Mouse (Mus musculus) lung, adult 2 months (tissue): Measurements from ENCODE around the gene Btbd9. TPM values are rescaled to one million over a fixed set of nuclear protein-coding genes. Genes with fewer than 3 reads are reported as not detected.

Experiments
- DNase-seq: peaks from one replicate; pipeline ENCODE4 v3.0.0; 2022
- H3K4me1 ChIP-seq: fragments of 200-500 bp; 2 replicates; pipeline ENCODE4 v1.6.1; 2011; ENCODE audit warnings: low read length; ENCODE audit not compliant: control insufficient read depth, insufficient read depth
- H3K4me3 ChIP-seq: fragments of 200-500 bp; replicated peaks from 2 replicates; pipeline ENCODE3; 2011; ENCODE audit warnings: low read depth, mild to moderate bottlenecking, control low read depth, low read length; ENCODE audit errors: extremely low read depth
- CTCF ChIP-seq: fragments of 200-500 bp; IDR thresholded peaks from 2 replicates; pipeline ENCODE4 v1.5.1; 2011; ENCODE audit warnings: mild to moderate bottlenecking, low read length, control low read depth; ENCODE audit not compliant: insufficient read depth
- POLR2A ChIP-seq: fragments of 200-500 bp; IDR thresholded peaks from 2 replicates; pipeline ENCODE4 v1.6.1; 2011; ENCODE audit warnings: low read depth, mild to moderate bottlenecking, control low read depth, low read length, borderline replicate concordance; ENCODE audit errors: extremely low read depth
- WGBS: fragments of 180-500 bp; shearing (Covaris S2); methylation state at CpG from one replicate; pipeline ENCODE4 v1.1.7; 2018; 5-methylcytosine and 5-hydroxymethylcytosine counted together
- polyA plus RNA-seq: library from polyadenylated mRNA; depleted of rRNA; stranded (reverse); fragments of >200 nt; gene quantifications from 2 replicates; pipeline ENCODE4 v1.2.3, GENCODE M21; 2012

The Btbd9 gene
- polyA plus RNA-seq, 1 experiment = 24.2 TPM

DNA sequence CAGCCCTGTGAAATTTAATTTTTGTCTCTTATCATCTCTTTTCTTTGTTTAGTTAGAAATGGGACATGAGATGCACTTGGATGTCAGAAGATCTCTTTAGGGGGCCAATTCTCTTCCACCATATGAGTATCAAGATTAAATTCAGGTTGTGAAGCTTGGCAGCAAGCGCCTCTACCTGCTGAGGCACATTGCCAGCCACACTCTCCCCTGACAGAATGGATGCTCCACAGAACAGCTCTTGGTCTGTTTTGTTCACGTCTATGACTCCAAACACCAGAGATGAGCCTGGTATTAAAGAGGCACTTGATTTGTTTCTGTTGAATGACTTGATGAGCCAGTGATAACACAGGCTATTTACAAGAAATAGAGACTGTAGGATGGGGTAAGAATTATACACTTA is 13.5 kb downstream of the Btbd9 start:
- no peak overlapping the region for H3K4me3 ChIP-seq
- no peaks in the 10 kb centered on the region for H3K4me1 ChIP-seq
- no peak for DNase-seq
- TF ChIP-seq POLR2A (no peak), CTCF (no peak)
- 88% methylated on average over 2 of the region's 2 CpGs for WGBS

DNA sequence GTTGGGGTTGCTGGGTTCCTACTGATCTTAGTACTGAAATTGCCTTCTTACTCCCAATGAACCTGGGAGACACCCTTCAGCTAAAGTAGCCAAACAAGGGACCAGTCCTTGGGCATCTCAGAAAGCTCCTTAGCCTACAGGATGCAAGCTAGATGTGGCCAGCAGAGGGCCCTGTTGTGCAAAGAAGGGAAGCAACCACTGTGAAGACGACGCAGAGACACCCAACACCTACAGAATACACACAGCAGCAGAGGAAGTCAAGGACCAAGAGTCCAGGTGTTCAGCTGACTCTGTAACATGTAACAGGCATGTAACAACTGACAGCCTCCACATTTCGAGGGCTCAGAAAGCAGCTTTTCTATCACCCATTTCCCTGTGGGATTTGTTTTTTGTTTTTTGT is 16.8 kb downstream of the Btbd9 start:
- 34% methylated on average over 3 of the region's 3 CpGs for WGBS
- DNase-seq = peak; percentile 78
- H3K4me3 ChIP-seq = no peak overlapping the region

DNA sequence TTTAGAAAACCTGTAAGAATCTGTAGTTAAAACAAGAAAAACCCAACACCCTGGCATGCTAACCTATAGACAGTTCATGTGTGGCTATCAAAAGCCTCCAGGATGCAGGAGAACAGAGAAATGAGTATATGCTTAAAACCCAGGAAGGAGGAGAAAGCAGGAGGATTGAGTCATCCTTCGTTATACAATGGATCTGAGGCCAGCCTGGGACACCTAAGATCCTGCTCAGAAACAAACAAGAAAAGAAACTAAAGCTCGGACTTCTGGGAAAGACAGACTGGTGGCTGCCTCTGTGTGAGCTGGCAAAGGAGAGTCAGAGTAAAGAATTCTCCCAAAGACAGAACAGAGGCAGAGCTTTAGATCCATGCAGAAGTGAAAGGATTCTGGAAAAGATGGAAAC is 17.7 kb downstream of the Btbd9 start:
- TF ChIP-seq POLR2A (no peak), CTCF (no peak)
- Histone ChIP-seq H3K4me3 (no peak overlapping the region), H3K4me1 (no peaks in the 10 kb centered on the region)
- 61% methylated on average over 2 of the region's 2 CpGs for WGBS
- DNase-seq = no peak

More for the DNA sequence above, 16.8 kb downstream of the Btbd9 start:
- TF ChIP-seq CTCF (peak; percentile 85), POLR2A (no peak)
- no peaks in the 10 kb centered on the region for H3K4me1 ChIP-seq

DNA sequence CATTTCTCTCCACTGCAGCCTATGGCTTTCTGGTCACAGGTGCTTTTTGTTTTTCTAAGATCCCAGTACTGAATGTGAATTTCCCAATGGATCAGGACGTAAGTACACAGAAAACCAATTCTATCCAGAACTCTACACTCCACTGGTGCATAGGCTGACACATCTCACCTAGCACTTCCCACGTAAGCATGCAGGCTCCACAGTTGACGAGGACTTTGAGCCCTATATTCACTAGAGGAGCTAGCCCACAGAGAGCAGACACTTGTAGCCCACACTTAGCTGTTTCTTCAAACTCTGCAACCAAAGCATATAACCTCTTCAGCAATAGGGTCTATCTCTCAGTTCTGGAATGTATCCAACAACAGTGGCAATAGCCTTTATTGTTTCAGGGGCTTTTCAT is 19.8 kb downstream of the Btbd9 start:
- Histone ChIP-seq H3K4me3 (no peak overlapping the region), H3K4me1 (no peaks in the 10 kb centered on the region)
- no peak for TF ChIP-seq CTCF
- TF ChIP-seq POLR2A = no peak
- no peak for DNase-seq
- WGBS = 93% methylated on average over 3 of the region's 3 CpGs

DNA sequence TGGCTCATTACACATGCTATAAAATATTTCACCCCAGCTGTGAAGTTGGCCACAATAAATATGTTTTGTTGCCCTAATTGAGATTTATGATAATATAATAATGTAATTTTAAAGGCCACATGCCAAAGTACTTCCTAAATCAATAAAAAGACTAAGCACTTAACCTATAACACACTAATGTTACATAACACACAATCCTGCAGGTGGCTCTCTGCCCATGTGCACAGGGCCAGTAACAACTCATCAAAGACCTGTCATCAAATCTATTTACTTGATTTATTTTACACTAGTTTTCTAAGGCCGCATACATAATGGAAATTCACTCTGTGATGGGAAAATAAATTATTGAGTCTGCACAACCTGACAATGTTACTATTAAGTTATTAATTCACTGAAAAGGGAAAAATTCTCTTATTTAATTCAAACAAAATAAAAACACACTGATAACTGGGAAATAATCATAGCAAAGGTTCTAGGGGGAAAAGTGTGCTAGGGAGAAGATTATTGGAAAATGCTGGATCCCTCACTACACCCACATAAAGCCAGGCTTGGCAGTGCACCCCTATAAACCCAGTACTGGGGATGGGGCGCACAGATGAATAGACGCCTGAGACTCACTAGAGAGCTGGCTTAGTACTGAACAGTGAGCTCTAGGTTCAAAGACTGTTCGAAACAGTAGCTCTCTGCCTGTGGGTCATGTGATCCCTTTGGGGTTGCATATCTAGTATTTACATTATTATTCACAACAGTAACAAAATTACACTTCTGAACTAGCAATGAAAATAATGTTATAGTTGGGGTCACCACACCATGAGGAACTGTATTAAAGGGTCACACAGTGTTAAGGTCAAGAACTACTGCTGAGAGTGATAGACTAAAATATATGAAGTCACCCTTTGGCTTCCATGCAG is 23.0 kb downstream of the Btbd9 start:
- H3K4me3 ChIP-seq = no peak overlapping the region
- H3K4me1 ChIP-seq = peaks cover 3% of the 10 kb centered on the region
- no peak for TF ChIP-seq CTCF
- TF ChIP-seq POLR2A = no peak
- DNase-seq = no peak
- WGBS = 82% methylated on average over 4 of the region's 4 CpGs

DNA sequence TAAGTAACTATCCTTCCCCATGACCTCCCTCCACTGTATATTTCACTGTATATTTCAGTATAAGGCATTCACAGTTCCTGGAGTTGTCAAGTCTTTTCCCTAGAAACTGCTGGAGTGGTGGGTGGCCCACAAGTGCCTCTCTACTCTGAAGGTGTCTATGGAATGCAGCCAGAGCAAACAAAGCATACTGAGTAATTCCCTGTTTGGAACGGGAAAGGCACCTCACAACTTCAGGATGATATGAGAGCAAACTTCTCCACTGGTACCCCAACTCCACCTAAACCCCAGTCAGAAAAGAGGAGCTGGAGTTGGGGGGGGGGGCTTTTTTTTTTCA is 25.5 kb downstream of the Btbd9 start:
- DNase-seq = peak; percentile 52
- WGBS = 21% methylated on average over 1 of the region's 1 CpGs
- Histone ChIP-seq H3K4me3 (no peak overlapping the region), H3K4me1 (peaks cover 3% of the 10 kb centered on the region)
- TF ChIP-seq CTCF (no peak), POLR2A (no peak)

DNA sequence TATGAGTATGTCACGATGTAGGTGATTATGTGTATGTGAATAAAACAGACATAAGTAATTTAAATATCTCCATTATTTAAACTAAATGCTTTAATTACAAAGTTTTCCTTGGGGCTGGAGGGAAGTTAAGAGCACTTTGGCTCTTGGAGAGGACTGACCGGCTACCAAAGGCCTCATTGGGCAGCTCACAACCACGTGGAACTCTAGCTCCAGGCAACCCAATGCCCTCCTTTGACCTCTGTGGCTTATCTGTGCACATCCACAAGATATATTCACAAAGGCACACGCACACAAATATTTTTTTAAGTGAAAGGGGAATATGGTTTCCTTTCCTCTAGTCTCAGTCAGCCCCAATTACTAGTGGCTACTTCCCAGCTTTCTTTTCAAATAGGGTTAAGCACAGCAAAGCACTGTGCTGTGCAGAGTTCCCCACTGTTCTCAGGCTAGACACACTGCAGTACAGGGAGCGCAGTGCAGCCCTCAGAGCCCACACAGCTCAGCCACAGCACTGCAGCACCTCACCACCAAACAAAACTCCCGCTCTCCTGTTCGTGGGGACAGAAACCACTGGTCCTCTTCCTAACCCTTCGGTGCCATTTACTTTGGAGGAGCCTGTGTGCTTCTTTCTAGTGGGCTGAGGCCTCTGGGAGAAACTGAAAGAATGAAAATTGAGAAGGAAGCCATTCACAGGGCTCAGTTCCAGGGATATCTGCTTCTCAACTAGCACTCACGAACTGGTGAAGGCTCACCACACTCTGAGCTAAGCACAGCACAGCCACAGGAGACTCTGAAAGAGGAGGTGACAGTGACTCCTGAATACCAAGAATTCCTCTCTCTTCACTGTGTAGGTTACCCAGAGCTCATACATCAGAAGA is 26.2 kb downstream of the Btbd9 start:
- Histone ChIP-seq H3K4me3 (no peak overlapping the region), H3K4me1 (peaks cover 3% of the 10 kb centered on the region)
- 53% methylated on average over 9 of the region's 9 CpGs for WGBS
- DNase-seq = peak; percentile 27
- no peak for TF ChIP-seq POLR2A
- no peak for TF ChIP-seq CTCF

DNA sequence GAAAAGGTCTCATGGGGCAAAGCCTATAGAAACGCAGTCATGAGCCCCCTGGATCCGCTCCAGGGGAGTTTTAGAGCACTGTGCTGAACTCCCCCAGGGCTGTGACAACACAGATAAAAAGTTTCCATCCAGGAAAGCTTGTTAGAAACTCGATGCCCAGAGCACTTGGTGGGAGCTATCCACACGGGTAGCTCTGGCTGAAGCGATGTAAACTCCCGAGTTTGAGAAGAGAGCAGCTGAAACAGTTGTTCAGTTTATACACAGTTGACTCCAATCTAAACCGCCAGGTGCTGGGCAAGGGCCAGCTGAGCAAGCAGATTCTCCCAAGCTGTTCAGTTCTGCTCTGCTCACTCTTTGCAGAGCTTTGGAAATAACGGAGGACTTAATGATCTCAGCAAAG is 37.2 kb downstream of the Btbd9 start:
- Histone ChIP-seq H3K4me1 (no peaks in the 10 kb centered on the region), H3K4me3 (no peak overlapping the region)
- DNase-seq = no peak
- WGBS = 39% methylated on average over 8 of the region's 8 CpGs
- TF ChIP-seq CTCF (no peak), POLR2A (no peak)

DNA sequence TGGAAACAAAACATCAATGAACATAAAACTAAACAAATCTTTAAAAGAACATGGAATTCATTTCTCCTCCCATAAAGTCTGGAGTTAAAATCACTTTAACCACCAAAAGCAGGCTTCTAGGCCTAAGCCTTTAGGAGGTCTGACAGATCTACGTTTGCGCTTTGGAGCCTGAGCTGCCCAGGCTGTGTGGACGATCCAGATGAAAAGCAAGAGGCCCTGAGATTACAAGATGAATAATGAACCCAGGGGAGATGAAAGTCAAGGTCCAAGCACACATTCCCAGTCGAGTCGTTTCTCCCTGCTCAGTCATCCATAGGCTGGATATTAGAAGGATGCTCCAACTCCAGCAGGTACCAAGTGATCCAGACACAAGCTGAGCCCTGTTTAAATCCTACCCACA is 39.6 kb downstream of the Btbd9 start:
- Histone ChIP-seq H3K4me3 (no peak overlapping the region), H3K4me1 (no peaks in the 10 kb centered on the region)
- DNase-seq = no peak
- no peak for TF ChIP-seq CTCF
- no peak for TF ChIP-seq POLR2A
- 80% methylated on average over 5 of the region's 5 CpGs for WGBS
